Mouse (Mus musculus): ENCODE results near the gene Ppp1r12b. TPM values are rescaled to one million over a fixed set of nuclear protein-coding genes. Genes with fewer than 3 reads are reported as not detected.
A peak's percentile ranks its signal among the peaks of the same experiment; 100 is the strongest.

Gene Ppp1r12b
- polyA plus RNA-seq (2012; rRNA removed): 9.7 and 10.4 TPM in 2 replicates

DNA sequence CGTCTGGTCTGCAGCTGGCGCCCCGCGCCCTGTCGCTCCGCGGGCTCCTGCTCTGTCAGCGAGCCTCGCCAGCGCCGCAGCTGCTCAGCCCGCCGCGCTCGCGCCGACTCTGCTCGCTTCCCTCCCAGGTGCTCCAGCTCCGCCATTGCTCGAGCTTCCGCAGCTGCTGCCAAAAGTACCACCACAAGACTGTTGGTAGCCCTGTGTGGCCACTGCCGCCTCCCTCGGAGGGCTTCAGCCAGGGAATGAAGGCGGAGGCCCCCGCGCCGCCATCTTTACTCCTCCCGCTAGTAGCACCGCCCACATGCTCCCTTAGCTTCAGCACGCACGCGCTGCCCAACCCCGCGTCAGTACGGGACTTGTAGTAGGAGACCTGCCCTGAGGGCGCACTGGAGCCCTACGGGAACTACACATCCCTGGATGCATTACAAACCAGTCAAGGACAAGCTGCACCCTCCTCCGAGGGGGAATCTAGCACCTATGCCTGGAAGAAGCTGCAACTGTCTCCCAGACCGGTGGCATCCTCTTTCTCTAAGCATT, at the start of gene Ppp1r12b:
TSS of gene Ppp1r12b (minus strand) at position 306 of the 540 bp plus-strand sequence.
- Histone ChIP-seq H3K4me1 (ENCODE audit: control insufficient read depth, insufficient read depth, insufficient read length, low read length) (no peaks in the 10 kb centered on the region), H3K27me3 (ENCODE audit: control insufficient read depth, insufficient read depth, low read length) (no peaks in the 10 kb centered on the region), H3K36me3 (ENCODE audit: control insufficient read depth, insufficient read depth, low read length) (no peaks in the 10 kb centered on the region), H3K27ac (ENCODE audit: insufficient read depth, low read depth, low read length) (peak within 1 kb of the TSS; percentile 36; the same call in 1 of the 2 replicates), H3K4me3 (ENCODE audit: low read depth, low read length) (peak within 1 kb of the TSS; percentile 78)
- no peak for TF ChIP-seq CTCF (IDR thresholded peaks at IDR 0.05; ENCODE audit: extremely low read depth, insufficient read length, insufficient replicate concordance, low read depth, low read length)
- peak; percentile 89 for TF ChIP-seq POLR2A (IDR thresholded peaks at IDR 0.05; ENCODE audit: low read depth, low read length)
- WGBS: under 1% methylated on average over 39 of the region's 39 CpGs

DNA sequence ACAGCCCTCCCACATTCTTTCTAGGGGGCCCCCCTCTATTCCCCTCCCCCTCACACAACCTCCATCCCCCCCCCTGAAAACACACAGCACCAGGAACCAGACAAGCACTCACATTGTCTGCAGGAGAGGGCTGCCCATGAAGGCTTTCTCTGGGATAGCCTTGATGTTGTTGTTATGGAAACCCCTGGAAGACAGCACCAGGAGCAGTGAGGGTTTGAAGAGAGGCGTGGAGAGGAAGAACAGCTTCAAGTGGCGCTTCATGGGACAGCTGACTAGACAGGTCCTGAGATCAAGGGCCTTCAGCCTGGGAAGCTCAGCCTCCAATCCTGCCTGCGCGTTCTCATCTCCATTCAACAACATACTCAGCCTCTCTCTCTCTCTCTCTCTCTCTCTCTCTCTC, 47.6 kb upstream of the Ppp1r12b start:
- Histone ChIP-seq H3K27me3 (ENCODE audit: control insufficient read depth, insufficient read depth, low read length) (no peaks in the 10 kb centered on the region), H3K36me3 (ENCODE audit: control insufficient read depth, insufficient read depth, low read length) (no peaks in the 10 kb centered on the region), H3K4me1 (ENCODE audit: control insufficient read depth, insufficient read depth, insufficient read length, low read length) (no peaks in the 10 kb centered on the region), H3K27ac (ENCODE audit: insufficient read depth, low read depth, low read length) (no peak overlapping the region), H3K4me3 (ENCODE audit: low read depth, low read length) (no peak overlapping the region)
- no peak for TF ChIP-seq CTCF (IDR thresholded peaks at IDR 0.05; ENCODE audit: extremely low read depth, insufficient read length, insufficient replicate concordance, low read depth, low read length)
- no peak for TF ChIP-seq POLR2A (IDR thresholded peaks at IDR 0.05; ENCODE audit: low read depth, low read length)
- 67% methylated on average over 4 of the region's 4 CpGs for WGBS

DNA sequence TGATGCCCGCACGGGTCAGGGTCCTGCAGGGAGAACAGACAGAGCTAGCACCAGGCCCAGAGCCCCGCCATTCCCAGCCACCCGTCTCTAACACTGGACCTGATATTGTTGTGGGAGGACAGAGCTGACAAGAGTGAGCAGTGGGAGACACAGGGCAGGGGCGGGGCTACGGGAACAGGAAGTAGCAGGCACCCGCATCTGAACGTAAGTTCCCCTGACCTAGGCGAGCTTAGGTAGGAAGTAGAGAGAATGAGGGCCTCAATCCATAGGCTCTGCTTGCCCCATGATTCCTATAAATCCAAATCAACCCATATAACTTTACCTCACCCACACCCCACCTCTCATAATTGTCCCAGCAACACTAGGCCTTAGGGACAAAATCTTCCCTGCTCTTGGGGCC, 44.8 kb upstream of the Ppp1r12b start:
- no peaks in the 10 kb centered on the region for H3K4me1 ChIP-seq (ENCODE audit: control insufficient read depth, insufficient read depth, insufficient read length, low read length)
- WGBS: 57% methylated on average over 9 of the region's 9 CpGs
- H3K36me3 ChIP-seq (ENCODE audit: control insufficient read depth, insufficient read depth, low read length): no peaks in the 10 kb centered on the region
- H3K27ac ChIP-seq (ENCODE audit: insufficient read depth, low read depth, low read length): no peak overlapping the region
- TF ChIP-seq POLR2A (IDR thresholded peaks at IDR 0.05; ENCODE audit: low read depth, low read length) (no peak), CTCF (IDR thresholded peaks at IDR 0.05; ENCODE audit: extremely low read depth, insufficient read length, insufficient replicate concordance, low read depth, low read length) (no peak)
- H3K4me3 ChIP-seq (ENCODE audit: low read depth, low read length): no peak overlapping the region
- no peaks in the 10 kb centered on the region for H3K27me3 ChIP-seq (ENCODE audit: control insufficient read depth, insufficient read depth, low read length)

DNA sequence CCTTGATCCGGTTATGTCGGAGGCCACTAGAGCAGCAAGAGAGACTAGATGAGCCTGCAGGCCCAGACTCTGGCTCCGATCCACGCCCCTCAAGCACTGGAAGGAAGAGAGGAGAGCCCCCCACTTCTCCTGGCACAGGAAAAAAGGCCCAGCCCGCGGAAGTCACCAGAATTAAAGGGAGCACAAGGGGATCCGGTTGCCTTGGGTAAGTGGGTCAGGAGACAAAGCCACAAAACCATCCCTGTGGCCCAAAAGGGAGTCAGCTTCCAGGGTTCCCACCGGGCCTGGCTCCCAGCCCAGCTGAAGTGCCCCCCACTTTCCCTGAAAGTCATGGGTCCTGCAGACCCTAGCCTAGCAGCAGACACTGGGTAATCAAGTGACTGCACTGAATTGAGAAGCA, 42.5 kb upstream of the Ppp1r12b start:
- TF ChIP-seq CTCF (IDR thresholded peaks at IDR 0.05; ENCODE audit: extremely low read depth, insufficient read length, insufficient replicate concordance, low read depth, low read length) (no peak), POLR2A (IDR thresholded peaks at IDR 0.05; ENCODE audit: low read depth, low read length) (no peak)
- no peak overlapping the region for H3K4me3 ChIP-seq (ENCODE audit: low read depth, low read length)
- 77% methylated on average over 8 of the region's 8 CpGs for WGBS
- no peaks in the 10 kb centered on the region for H3K27me3 ChIP-seq (ENCODE audit: control insufficient read depth, insufficient read depth, low read length)
- no peaks in the 10 kb centered on the region for H3K36me3 ChIP-seq (ENCODE audit: control insufficient read depth, insufficient read depth, low read length)
- no peak overlapping the region for H3K27ac ChIP-seq (ENCODE audit: insufficient read depth, low read depth, low read length)
- H3K4me1 ChIP-seq (ENCODE audit: control insufficient read depth, insufficient read depth, insufficient read length, low read length): no peaks in the 10 kb centered on the region

DNA sequence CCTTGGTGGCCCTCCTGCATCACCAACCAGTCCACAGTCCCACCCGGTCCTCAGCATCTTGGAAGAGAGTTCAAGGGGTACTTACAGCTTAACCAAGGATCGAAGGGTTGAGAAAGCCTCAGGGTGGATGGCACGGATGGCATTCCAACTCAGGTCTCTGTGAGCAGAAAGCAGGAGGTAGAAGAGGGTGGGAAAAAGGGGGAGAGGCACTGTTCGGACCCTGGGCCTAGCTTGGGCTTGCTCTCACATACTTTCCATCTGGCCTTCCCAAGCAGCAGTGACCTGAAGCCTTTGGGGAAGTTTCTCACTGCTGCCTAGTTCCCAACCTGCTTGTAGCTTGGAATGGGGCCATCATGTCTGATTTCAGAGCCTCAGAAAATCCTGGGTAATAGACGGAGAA, 41.8 kb upstream of the Ppp1r12b start:
- H3K4me1 ChIP-seq (ENCODE audit: control insufficient read depth, insufficient read depth, insufficient read length, low read length): no peaks in the 10 kb centered on the region
- H3K27me3 ChIP-seq (ENCODE audit: control insufficient read depth, insufficient read depth, low read length): no peaks in the 10 kb centered on the region
- no peak overlapping the region for H3K27ac ChIP-seq (ENCODE audit: insufficient read depth, low read depth, low read length)
- WGBS: 75% methylated on average over 5 of the region's 5 CpGs
- H3K4me3 ChIP-seq (ENCODE audit: low read depth, low read length): no peak overlapping the region
- TF ChIP-seq POLR2A (IDR thresholded peaks at IDR 0.05; ENCODE audit: low read depth, low read length) (no peak), CTCF (IDR thresholded peaks at IDR 0.05; ENCODE audit: extremely low read depth, insufficient read length, insufficient replicate concordance, low read depth, low read length) (no peak)
- no peaks in the 10 kb centered on the region for H3K36me3 ChIP-seq (ENCODE audit: control insufficient read depth, insufficient read depth, low read length)

DNA sequence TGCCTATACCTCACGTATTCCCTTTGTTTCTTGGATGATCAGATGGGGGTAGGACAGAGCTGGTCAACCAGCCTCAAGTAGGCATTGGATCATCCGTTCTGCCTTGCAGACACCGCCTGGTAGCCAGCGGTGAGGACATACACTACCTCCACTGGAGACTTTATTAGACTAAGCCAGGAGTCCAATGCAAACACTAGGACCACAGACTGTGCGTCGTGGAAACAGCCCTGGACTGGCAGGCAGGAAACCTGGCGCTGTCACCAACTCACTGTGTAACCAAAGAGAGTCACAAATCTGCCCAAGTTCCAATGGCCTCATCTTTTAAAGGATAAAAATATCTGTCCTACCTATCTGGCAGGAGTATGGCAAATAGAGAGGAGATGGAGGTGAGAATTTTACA, 40.7 kb upstream of the Ppp1r12b start:
- H3K27me3 ChIP-seq (ENCODE audit: control insufficient read depth, insufficient read depth, low read length): no peaks in the 10 kb centered on the region
- no peaks in the 10 kb centered on the region for H3K36me3 ChIP-seq (ENCODE audit: control insufficient read depth, insufficient read depth, low read length)
- H3K27ac ChIP-seq (ENCODE audit: insufficient read depth, low read depth, low read length): no peak overlapping the region
- no peaks in the 10 kb centered on the region for H3K4me1 ChIP-seq (ENCODE audit: control insufficient read depth, insufficient read depth, insufficient read length, low read length)
- WGBS: 81% methylated on average over 7 of the region's 7 CpGs
- no peak overlapping the region for H3K4me3 ChIP-seq (ENCODE audit: low read depth, low read length)
- TF ChIP-seq CTCF (IDR thresholded peaks at IDR 0.05; ENCODE audit: extremely low read depth, insufficient read length, insufficient replicate concordance, low read depth, low read length) (no peak), POLR2A (IDR thresholded peaks at IDR 0.05; ENCODE audit: low read depth, low read length) (no peak)

DNA sequence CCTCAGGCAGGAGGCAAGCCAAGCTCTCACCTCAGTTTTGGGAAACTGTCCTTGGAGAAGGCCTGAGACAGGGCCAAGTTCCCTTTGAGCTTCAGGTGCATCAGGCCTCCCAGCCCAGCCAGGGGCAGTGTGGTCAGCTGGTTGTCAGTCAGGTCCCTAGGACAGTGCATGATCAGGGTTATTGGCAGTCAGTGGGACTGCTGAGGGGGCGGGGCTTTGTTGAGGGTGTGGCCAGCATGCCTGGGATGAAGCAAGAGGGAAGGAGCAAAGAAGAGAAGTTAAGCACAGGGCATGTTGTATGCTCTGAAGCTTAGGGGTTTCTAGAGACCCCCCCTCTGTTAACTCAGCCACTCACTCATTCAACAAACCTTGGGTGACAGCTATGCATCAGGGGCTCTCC, 40.2 kb upstream of the Ppp1r12b start:
- no peaks in the 10 kb centered on the region for H3K4me1 ChIP-seq (ENCODE audit: control insufficient read depth, insufficient read depth, insufficient read length, low read length)
- H3K27me3 ChIP-seq (ENCODE audit: control insufficient read depth, insufficient read depth, low read length): no peaks in the 10 kb centered on the region
- TF ChIP-seq CTCF (IDR thresholded peaks at IDR 0.05; ENCODE audit: extremely low read depth, insufficient read length, insufficient replicate concordance, low read depth, low read length) (no peak), POLR2A (IDR thresholded peaks at IDR 0.05; ENCODE audit: low read depth, low read length) (no peak)
- H3K4me3 ChIP-seq (ENCODE audit: low read depth, low read length): no peak overlapping the region
- no peaks in the 10 kb centered on the region for H3K36me3 ChIP-seq (ENCODE audit: control insufficient read depth, insufficient read depth, low read length)
- WGBS: 10% methylated on average over 1 of the region's 1 CpGs
- H3K27ac ChIP-seq (ENCODE audit: insufficient read depth, low read depth, low read length): no peak overlapping the region
